Mouse (Mus musculus) testis, adult 2 months (tissue): Measurements from ENCODE around the gene S100a1.

Experiments used
- CTCF ChIP-seq: fragments of 200-500 bp; IDR thresholded peaks from 2 replicates; pipeline ENCODE4 v1.5.1; 2012; ENCODE audit warnings: low read depth, mild to moderate bottlenecking, inconsistent platforms, low read length, moderate library complexity; ENCODE audit not compliant: control insufficient read depth, insufficient read depth, insufficient replicate concordance
- POLR2A ChIP-seq: fragments of 200-500 bp; IDR thresholded peaks from 2 replicates; pipeline ENCODE4 v1.6.1; 2012; ENCODE audit warnings: low read depth, mild to moderate bottlenecking, inconsistent platforms, low read length, moderate library complexity; ENCODE audit not compliant: control insufficient read depth

DNA sequence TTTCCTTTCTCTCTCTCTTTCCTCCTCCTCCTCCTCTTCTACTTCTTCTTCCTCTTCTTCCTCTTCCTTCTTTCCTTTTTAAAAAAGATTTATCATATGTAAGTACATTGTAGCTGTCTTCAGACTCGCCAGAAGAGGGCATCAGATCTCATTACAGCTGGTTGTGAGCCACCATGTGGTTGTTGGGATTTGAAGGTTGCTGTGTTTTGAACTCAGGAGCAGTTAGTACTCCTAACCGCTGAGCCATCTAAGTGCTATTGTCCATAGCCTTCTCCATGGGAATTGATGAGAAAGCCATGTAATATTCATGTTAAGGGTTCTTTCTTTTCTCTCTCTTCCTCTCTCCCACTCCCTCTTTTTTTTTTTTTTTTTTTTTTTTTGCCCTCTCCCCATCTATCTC, 22.8 kb downstream of the S100a1 start:
- TF ChIP-seq CTCF (no peak), POLR2A (no peak)
